Mouse (Mus musculus): ENCODE results near the gene Gm39566. TPM values are rescaled to one million over a fixed set of nuclear protein-coding genes. Genes with fewer than 3 reads are reported as not detected.
"Not testable (repeated sequence)": the region's sequence is repeated elsewhere in the genome, so short reads cannot be mapped to it uniquely, and the experiment has no call there.

Gene Gm39566
- total RNA-seq (2021), result not detected
- long read RNA-seq, experiment 1, result 0 reads
- long read RNA-seq, experiment 2, result 0 reads

GRCm38 (mm10) chr11:69815155-69815554, at the start of gene Gm39566:
Gm39566 (minus strand) TSS chr11:69815298.
- Histone ChIP-seq H3K27ac (no peak within 1 kb of the TSS), H3K4me3 (no peak within 1 kb of the TSS)
- 0 out of 2 replicates have a peak, but pooled peaks have one; percentile 9 for TF ChIP-seq CTCF (conservative IDR thresholded peaks at IDR 0.05)
- no peak for DNase-seq (ENCODE audit: low spot score in 2 of 2)

- no peak for TF ChIP-seq CTCF (conservative IDR thresholded peaks at IDR 0.05)
- Histone ChIP-seq H3K27ac (no peak overlapping the region), H3K4me3 (no peak overlapping the region)
- no peak for DNase-seq (ENCODE audit: low spot score in 2 of 2)
These were observed 49.2 kb upstream of the Gm39566 start for GRCm38 (mm10) chr11:69864138-69864860.

- H3K27ac ChIP-seq; H3K4me3 ChIP-seq; DNase-seq (ENCODE audit: low spot score in 2 of 2): not testable (repeated sequence)
These were observed 48.6 kb upstream of the Gm39566 start for GRCm38 (mm10) chr11:69863729-69864128.

GRCm38 (mm10) chr11:69858113-69858998, 43.3 kb upstream of the Gm39566 start, which contains the start of gene Tnk1:
Tnk1 (minus strand) TSS chr11:69858730.
- no peak for DNase-seq (ENCODE audit: low spot score in 2 of 2)
- no peak within 1 kb of the TSS for H3K4me3 ChIP-seq
- TF ChIP-seq CTCF (conservative IDR thresholded peaks at IDR 0.05), result no peak
- H3K27ac ChIP-seq, result no peak within 1 kb of the TSS

- H3K27ac ChIP-seq, result no peak overlapping the region
- no peak for DNase-seq (ENCODE audit: low spot score in 2 of 2)
- H3K4me3 ChIP-seq, result no peak overlapping the region
- TF ChIP-seq CTCF (conservative IDR thresholded peaks at IDR 0.05), result peak; percentile 68
These were observed 40.2 kb upstream of the Gm39566 start for GRCm38 (mm10) chr11:69855347-69855746.

- Histone ChIP-seq H3K4me3 (no peak overlapping the region), H3K27ac (no peak overlapping the region)
- TF ChIP-seq CTCF (conservative IDR thresholded peaks at IDR 0.05), result no peak
- DNase-seq (ENCODE audit: low spot score in 2 of 2), result no peak
These were observed 39.6 kb upstream of the Gm39566 start for GRCm38 (mm10) chr11:69854680-69855079.

- TF ChIP-seq CTCF (conservative IDR thresholded peaks at IDR 0.05), result no peak
- no peak for DNase-seq (ENCODE audit: low spot score in 2 of 2)
- H3K4me3 ChIP-seq, result no peak overlapping the region
- H3K27ac ChIP-seq, result no peak overlapping the region
These were observed 38.9 kb upstream of the Gm39566 start for GRCm38 (mm10) chr11:69853994-69854393.

GRCm38 (mm10) chr11:69850754-69851153, 35.7 kb upstream of the Gm39566 start:
- DNase-seq (ENCODE audit: low spot score in 2 of 2), result no peak
- no peak overlapping the region for H3K27ac ChIP-seq
- no peak overlapping the region for H3K4me3 ChIP-seq
- no peak for TF ChIP-seq CTCF (conservative IDR thresholded peaks at IDR 0.05)

- H3K4me3 ChIP-seq, result no peak overlapping the region
- DNase-seq (ENCODE audit: low spot score in 2 of 2), result no peak
- no peak for TF ChIP-seq CTCF (conservative IDR thresholded peaks at IDR 0.05)
- H3K27ac ChIP-seq, result no peak overlapping the region
These were observed 34.8 kb upstream of the Gm39566 start for GRCm38 (mm10) chr11:69849884-69850283.

- TF ChIP-seq CTCF (conservative IDR thresholded peaks at IDR 0.05), result no peak
- no peak for DNase-seq (ENCODE audit: low spot score in 2 of 2)
- no peak overlapping the region for H3K4me3 ChIP-seq
- no peak overlapping the region for H3K27ac ChIP-seq
These were observed 34.0 kb upstream of the Gm39566 start for GRCm38 (mm10) chr11:69849128-69849527.

- no peak for DNase-seq (ENCODE audit: low spot score in 2 of 2)
- Histone ChIP-seq H3K27ac (no peak overlapping the region), H3K4me3 (no peak overlapping the region)
- TF ChIP-seq CTCF (conservative IDR thresholded peaks at IDR 0.05), result no peak
These were observed 32.9 kb upstream of the Gm39566 start for GRCm38 (mm10) chr11:69848021-69848420.

GRCm38 (mm10) chr11:69846738-69847688, 31.9 kb upstream of the Gm39566 start:
- no peak for TF ChIP-seq CTCF (conservative IDR thresholded peaks at IDR 0.05)
- peak overlapping the region; percentile 92 for H3K27ac ChIP-seq
- DNase-seq (ENCODE audit: low spot score in 2 of 2), result no peak
- H3K4me3 ChIP-seq, result peak overlapping the region; percentile 96

Measured in layer of hippocampus, adult 2 months (tissue).